Mouse (Mus musculus) heart, postnatal 0 days (tissue): ENCODE results near the gene Magi2. TPM values are rescaled to one million over a fixed set of nuclear protein-coding genes. Genes with fewer than 3 reads are reported as not detected.

Experiments
- ATAC-seq: fragments of 200-750 bp; cut with Nextera tagmentation; 2 replicates; pipeline ENCODE4 v1.8.0; 2017; ENCODE audit warnings: low read depth, moderate number of reproducible peaks, moderate library complexity; ENCODE audit not compliant: insufficient read depth
- DNase-seq: peaks from one replicate; pipeline ENCODE4 v3.0.0-alpha.2; 2016; ENCODE audit warnings: low spot score
- H3K27ac ChIP-seq: fragments of 300-500 bp; sonication (generic); 2 replicates; pipeline ENCODE4 v1.5.1; 2014; ENCODE audit warnings: low read depth, mild to moderate bottlenecking
- H3K27me3 ChIP-seq: fragments of 300-500 bp; sonication (generic); 2 replicates; pipeline ENCODE4 v1.6.1; 2014; ENCODE audit warnings: low read length, mixed read lengths; ENCODE audit not compliant: control insufficient read depth, insufficient read depth
- H3K36me3 ChIP-seq: fragments of 300-500 bp; sonication (generic); replicated peaks from 2 replicates; pipeline ENCODE4 v1.6.1; 2014; ENCODE audit warnings: low read length, mixed read lengths; ENCODE audit not compliant: control insufficient read depth, insufficient read depth
- H3K4me1 ChIP-seq: fragments of 300-500 bp; sonication (generic); 2 replicates; pipeline ENCODE4 v1.6.1; 2014; ENCODE audit warnings: antibody characterized with exemption; ENCODE audit not compliant: control insufficient read depth, insufficient read depth
- H3K4me2 ChIP-seq: fragments of 300-500 bp; sonication (generic); 2 replicates; pipeline ENCODE4 v1.6.1; 2014; ENCODE audit warnings: low read depth, mild to moderate bottlenecking, low read length, moderate library complexity
- H3K4me3 ChIP-seq: fragments of 300-500 bp; sonication (generic); 2 replicates; pipeline ENCODE4 v1.5.1; 2014; ENCODE audit warnings: low read depth, low read length
- H3K9ac ChIP-seq: fragments of 300-500 bp; sonication (generic); replicated peaks from 2 replicates; pipeline ENCODE4 v1.6.1; 2014; ENCODE audit warnings: low read depth, low read length, mixed read lengths
- H3K9me3 ChIP-seq: fragments of 300-500 bp; sonication (generic); replicated peaks from 2 replicates; pipeline ENCODE4 v1.6.1; 2016; ENCODE audit warnings: low read length; ENCODE audit not compliant: control insufficient read depth
- CTCF ChIP-seq: IDR thresholded peaks from 2 replicates; pipeline ENCODE4 v1.5.1; 2016; ENCODE audit warnings: antibody characterized with exemption, control low read depth, low read depth
- EP300 ChIP-seq: IDR thresholded peaks from 2 replicates; pipeline ENCODE4 v1.6.1; 2016; ENCODE audit warnings: antibody characterized with exemption, low read depth
- WGBS: fragments of 180-500 bp; shearing (Covaris S2); extraction: QIAGEN DNeasy Blood & Tissue Kit; methylation state at CpG from one replicate; pipeline ENCODE4 v1.1.7; 2014; 5-methylcytosine and 5-hydroxymethylcytosine counted together
- polyA plus RNA-seq: library from polyadenylated mRNA; unstranded; fragments of >200 nt; fragmentation: Nextera tagmentation; extraction: Ambion mirVana; gene quantifications from 2 replicates; pipeline ENCODE4 v1.2.1, GENCODE M21; 2015
- total RNA-seq: library from RNA; depleted of rRNA; stranded (reverse); fragments of >200 nt; gene quantifications from 2 replicates; pipeline ENCODE4 v1.2.3, GENCODE M21; 2014; ENCODE audit warnings: low replicate concordance

The Magi2 gene
- total and polyA plus RNA-seq, 2 experiments from 2014 or later: 1.7 to 9.5 TPM

DNA sequence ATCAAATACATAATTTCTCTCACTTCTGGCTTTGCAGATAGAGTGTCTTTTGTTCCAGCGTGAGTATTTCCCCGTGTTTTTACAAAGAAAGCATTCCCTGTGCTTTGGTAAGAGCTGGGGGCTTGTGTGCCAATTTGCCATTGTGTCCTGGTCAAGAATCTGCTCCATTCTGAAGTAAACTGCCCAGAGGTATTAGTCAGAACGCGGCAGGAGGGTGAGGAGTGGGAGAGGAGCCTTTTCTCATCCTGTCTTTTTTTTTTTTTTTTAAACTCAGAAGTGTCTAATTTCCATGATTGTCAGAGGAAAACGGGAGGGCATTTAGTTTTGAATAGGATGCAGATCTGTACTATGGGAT is 681.8 kb downstream of the Magi2 start:
- WGBS: 4% methylated on average over 5 of the region's 5 CpGs
- Histone ChIP-seq H3K9ac (no peak overlapping the region), H3K27ac (no peak overlapping the region), H3K27me3 (peaks cover 12% of the 10 kb centered on the region), H3K4me2 (peak overlapping the region; percentile 72), H3K9me3 (no peaks in the 10 kb centered on the region), H3K4me3 (peak overlapping the region; percentile 45), H3K4me1 (0 out of 2 replicates have a peak, but pooled peaks cover 9% of the 10 kb centered on the region), H3K36me3 (no peaks in the 10 kb centered on the region)
- ATAC-seq: no peak
- TF ChIP-seq EP300: no peak
- TF ChIP-seq CTCF: no peak
- DNase-seq: no peak

DNA sequence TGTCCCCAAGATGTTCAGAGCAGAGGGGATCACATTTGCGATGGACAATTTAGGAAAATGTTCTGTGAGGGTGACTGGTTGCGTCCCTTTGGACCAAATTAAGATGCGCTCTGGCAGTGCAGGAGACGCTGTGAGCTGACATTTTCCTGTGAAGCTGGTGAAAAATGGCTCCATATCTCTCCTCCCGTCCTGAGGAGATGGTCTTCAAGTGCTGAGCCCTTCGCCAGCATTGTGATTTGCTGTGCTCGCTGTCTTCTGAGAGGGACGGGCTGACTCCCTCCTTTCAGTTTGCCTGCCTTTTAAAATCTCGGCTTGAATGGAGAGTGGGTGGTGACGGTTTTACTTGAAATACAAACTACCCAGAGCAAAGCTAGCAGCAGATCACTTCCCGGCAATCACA is 682.2 kb downstream of the Magi2 start:
- Histone ChIP-seq H3K4me2 (peak overlapping the region; percentile 72), H3K9ac (no peak overlapping the region), H3K9me3 (no peaks in the 10 kb centered on the region), H3K4me3 (peak overlapping the region; percentile 45), H3K4me1 (0 out of 2 replicates have a peak, but pooled peaks cover 9% of the 10 kb centered on the region), H3K27me3 (peaks cover 12% of the 10 kb centered on the region), H3K36me3 (no peaks in the 10 kb centered on the region), H3K27ac (no peak overlapping the region)
- TF ChIP-seq CTCF (no peak), EP300 (no peak)
- DNase-seq (no peak), ATAC-seq (no peak)
- WGBS: 7% methylated on average over 11 of the region's 11 CpGs

DNA sequence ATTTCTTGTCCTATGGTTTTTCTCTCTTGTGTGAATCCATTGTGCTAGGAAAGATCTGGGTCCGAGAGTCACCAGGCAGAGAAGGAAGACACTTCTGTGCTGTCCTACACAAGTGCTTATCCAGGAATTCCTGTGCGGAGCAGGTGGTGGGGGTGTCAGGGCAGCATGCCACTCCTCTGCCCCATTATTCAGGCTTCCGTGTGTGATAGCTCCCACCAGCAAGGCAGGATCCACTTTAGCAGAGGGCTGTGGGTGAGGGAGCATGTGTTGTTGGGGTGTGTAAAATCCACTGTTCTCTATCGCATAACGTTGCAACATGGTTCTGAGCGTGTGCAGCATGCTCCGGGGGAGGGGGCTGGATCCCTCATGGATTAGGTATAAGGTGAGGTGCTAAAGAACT is 682.8 kb downstream of the Magi2 start:
- Histone ChIP-seq H3K27ac (no peak overlapping the region), H3K9ac (no peak overlapping the region), H3K9me3 (no peaks in the 10 kb centered on the region), H3K36me3 (no peaks in the 10 kb centered on the region), H3K4me2 (peak overlapping the region; percentile 72; the same call in 1 of the 2 replicates), H3K4me3 (no peak overlapping the region), H3K27me3 (peaks cover 12% of the 10 kb centered on the region), H3K4me1 (0 out of 2 replicates have a peak, but pooled peaks cover 9% of the 10 kb centered on the region)
- ATAC-seq: no peak
- 62% methylated on average over 7 of the region's 7 CpGs for WGBS
- no peak for DNase-seq
- TF ChIP-seq EP300: no peak
- TF ChIP-seq CTCF: no peak

DNA sequence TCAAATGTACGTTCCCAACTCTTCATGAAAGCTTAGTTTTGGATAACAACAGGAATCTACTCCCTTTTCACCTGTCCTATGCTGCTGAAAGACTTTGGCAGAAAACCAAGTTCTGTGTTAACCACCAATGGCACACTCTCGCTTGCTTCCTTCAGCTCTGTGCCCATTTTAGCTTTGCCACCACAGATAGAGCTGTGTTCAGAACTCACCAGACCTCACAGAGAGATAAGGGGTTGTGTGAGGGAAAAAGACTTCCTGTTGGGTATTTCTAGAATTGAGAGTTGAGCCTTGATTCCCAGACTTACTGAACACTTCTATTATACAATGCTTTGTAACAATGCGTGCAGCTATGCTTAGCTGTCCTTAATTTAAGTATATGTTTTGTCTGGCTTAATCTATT is 705.3 kb downstream of the Magi2 start:
- 56% methylated on average over 3 of the region's 3 CpGs for WGBS
- H3K4me1 ChIP-seq: no peaks in the 10 kb centered on the region
- no peak overlapping the region for H3K9ac ChIP-seq
- no peak overlapping the region for H3K27ac ChIP-seq
- no peak overlapping the region for H3K4me3 ChIP-seq
- no peaks in the 10 kb centered on the region for H3K27me3 ChIP-seq
- DNase-seq: no peak
- no peak for ATAC-seq
- no peaks in the 10 kb centered on the region for H3K36me3 ChIP-seq
- TF ChIP-seq CTCF (no peak), EP300 (no peak)
- H3K9me3 ChIP-seq: no peaks in the 10 kb centered on the region
- H3K4me2 ChIP-seq: no peak overlapping the region

DNA sequence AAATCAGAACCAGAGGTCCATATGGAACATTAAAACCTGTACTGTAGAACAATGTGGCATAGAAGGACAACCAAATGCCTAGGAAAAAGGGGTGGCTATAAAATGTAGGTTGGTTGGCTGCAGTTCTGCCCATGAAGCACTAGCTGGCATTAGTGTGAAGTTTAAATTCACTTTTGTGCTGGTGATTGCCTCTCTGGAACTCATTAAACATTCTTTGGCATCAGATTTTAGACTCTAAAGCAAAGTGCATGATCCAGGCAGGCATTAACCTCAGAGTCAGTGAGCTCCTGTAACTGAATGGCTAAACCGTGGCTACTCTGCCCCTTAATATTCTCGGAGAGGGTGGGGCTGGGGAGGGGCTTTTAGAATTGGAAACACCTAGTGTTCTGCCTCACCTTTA is 706.4 kb downstream of the Magi2 start:
- H3K4me3 ChIP-seq: no peak overlapping the region
- 74% methylated on average over 2 of the region's 2 CpGs for WGBS
- TF ChIP-seq CTCF (no peak), EP300 (no peak)
- no peaks in the 10 kb centered on the region for H3K27me3 ChIP-seq
- H3K4me2 ChIP-seq: no peak overlapping the region
- no peak for DNase-seq
- H3K27ac ChIP-seq: no peak overlapping the region
- H3K36me3 ChIP-seq: no peaks in the 10 kb centered on the region
- H3K9ac ChIP-seq: no peak overlapping the region
- no peaks in the 10 kb centered on the region for H3K4me1 ChIP-seq
- no peaks in the 10 kb centered on the region for H3K9me3 ChIP-seq
- no peak for ATAC-seq

DNA sequence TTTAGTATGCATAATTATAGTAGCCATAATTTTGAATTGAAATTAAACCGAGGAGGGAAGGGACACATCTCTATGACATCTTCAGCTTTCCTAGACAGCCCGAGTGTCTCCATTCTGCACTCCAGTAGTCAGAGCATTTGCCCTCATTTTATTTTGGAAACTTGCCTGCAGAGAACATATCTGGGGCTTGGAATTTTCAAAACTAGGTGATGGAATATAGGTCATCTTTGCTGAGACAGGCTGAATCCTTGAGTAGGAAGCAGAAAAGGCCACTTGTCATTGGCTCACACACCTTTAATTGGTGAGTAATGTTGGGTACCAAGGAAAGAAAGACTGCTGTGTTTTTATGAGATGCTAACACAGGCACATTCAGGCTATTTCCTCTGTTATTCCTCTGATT is 724.3 kb downstream of the Magi2 start:
- DNase-seq: no peak
- Histone ChIP-seq H3K36me3 (no peaks in the 10 kb centered on the region), H3K27me3 (no peaks in the 10 kb centered on the region), H3K4me2 (no peak overlapping the region), H3K27ac (no peak overlapping the region), H3K9me3 (no peaks in the 10 kb centered on the region), H3K4me3 (no peak overlapping the region), H3K9ac (no peak overlapping the region), H3K4me1 (no peaks in the 10 kb centered on the region)
- TF ChIP-seq CTCF (no peak), EP300 (no peak)
- no peak for ATAC-seq
- WGBS: 75% methylated on average over 2 of the region's 2 CpGs
